Mouse (Mus musculus) kidney, embryonic 16.5 days (tissue): ENCODE measurements around the gene Hnrnpa1. TPM values are rescaled to one million over a fixed set of nuclear protein-coding genes. Genes with fewer than 3 reads are reported as not detected.
"Not testable (repeated sequence)": the region's sequence is repeated elsewhere in the genome, so short reads cannot be mapped to it uniquely, and the experiment has no call there.

Source experiments
- ATAC-seq: fragments of 200-750 bp; cut with Nextera tagmentation; 2 replicates; pipeline ENCODE4 v1.8.0; 2017; ENCODE audit warnings: moderate TSS enrichment; ENCODE audit not compliant: low FRiP score, low TSS enrichment
- H3K27ac ChIP-seq: fragments of 300-500 bp; sonication (generic); 2 replicates; pipeline ENCODE4 v1.5.1; 2014; ENCODE audit warnings: low read length
- H3K27me3 ChIP-seq: fragments of 300-500 bp; sonication (generic); 2 replicates; pipeline ENCODE4 v1.6.1; 2014; ENCODE audit warnings: low read length, control low read depth, mixed read lengths; ENCODE audit not compliant: insufficient read depth
- H3K36me3 ChIP-seq: fragments of 300-500 bp; sonication (generic); 2 replicates; pipeline ENCODE4 v1.6.1; 2014; ENCODE audit warnings: low read length, control low read depth, mixed read lengths; ENCODE audit not compliant: insufficient read depth
- H3K4me1 ChIP-seq: fragments of 300-500 bp; sonication (generic); 2 replicates; pipeline ENCODE4 v1.6.1; 2014; ENCODE audit warnings: low read length, control low read depth, mixed read lengths; ENCODE audit not compliant: insufficient read depth
- H3K4me2 ChIP-seq: fragments of 300-500 bp; sonication (generic); replicated peaks from 2 replicates; pipeline ENCODE4 v1.6.1; 2014; ENCODE audit warnings: low read depth, low read length
- H3K4me3 ChIP-seq: fragments of 300-500 bp; sonication (generic); 2 replicates; pipeline ENCODE4 v1.5.1; 2014; ENCODE audit warnings: mild to moderate bottlenecking, low read length
- H3K9ac ChIP-seq: fragments of 300-500 bp; sonication (generic); replicated peaks from 2 replicates; pipeline ENCODE4 v1.6.1; 2014; ENCODE audit warnings: low read length
- H3K9me3 ChIP-seq: fragments of 300-500 bp; sonication (generic); 2 replicates; pipeline ENCODE4 v1.6.1; 2016; ENCODE audit warnings: low read length, control low read depth
- WGBS: fragments of 180-500 bp; shearing (Covaris S2); extraction: QIAGEN DNeasy Blood & Tissue Kit; methylation state at CpG from one replicate; pipeline ENCODE4 v1.1.7; 2014; 5-methylcytosine and 5-hydroxymethylcytosine counted together
- polyA plus RNA-seq: library from polyadenylated mRNA; unstranded; fragments of >200 nt; fragmentation: Nextera tagmentation; extraction: Ambion mirVana; gene quantifications from 2 replicates; pipeline ENCODE4 v1.2.1, GENCODE M21; 2015

Hnrnpa1 gene
- polyA plus RNA-seq, 1 experiment from 2014 or later = 831 TPM

DNA sequence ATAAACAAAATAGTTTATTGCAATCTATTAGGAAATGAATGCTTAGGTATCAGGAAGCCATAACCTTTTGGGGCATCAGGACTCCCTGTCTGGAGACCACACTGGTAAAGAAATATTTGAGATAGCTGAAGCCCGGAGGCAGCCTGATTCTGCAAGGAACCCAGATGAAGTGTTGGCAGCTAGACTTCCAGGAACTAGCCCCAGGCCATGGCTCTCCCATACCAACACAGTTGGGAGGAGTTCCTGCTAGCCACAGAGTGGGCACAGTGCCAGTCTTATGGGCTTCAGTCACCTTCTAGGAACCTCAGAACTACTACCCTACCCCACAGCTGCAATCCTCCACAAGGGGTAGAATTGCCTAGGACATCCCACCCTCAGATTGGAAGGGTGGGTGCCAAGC, 19.8 kb downstream of the Hnrnpa1 start:
- H3K36me3 ChIP-seq = no peaks in the 10 kb centered on the region
- ATAC-seq = no peak
- peaks cover 17% of the 10 kb centered on the region for H3K4me1 ChIP-seq
- 67% methylated on average over 1 of the region's 1 CpGs for WGBS
- no peaks in the 10 kb centered on the region for H3K27me3 ChIP-seq
- H3K9ac ChIP-seq = no peak overlapping the region
- H3K27ac ChIP-seq = no peak overlapping the region
- no peak overlapping the region for H3K4me2 ChIP-seq
- H3K4me3 ChIP-seq = no peak overlapping the region
- no peaks in the 10 kb centered on the region for H3K9me3 ChIP-seq

DNA sequence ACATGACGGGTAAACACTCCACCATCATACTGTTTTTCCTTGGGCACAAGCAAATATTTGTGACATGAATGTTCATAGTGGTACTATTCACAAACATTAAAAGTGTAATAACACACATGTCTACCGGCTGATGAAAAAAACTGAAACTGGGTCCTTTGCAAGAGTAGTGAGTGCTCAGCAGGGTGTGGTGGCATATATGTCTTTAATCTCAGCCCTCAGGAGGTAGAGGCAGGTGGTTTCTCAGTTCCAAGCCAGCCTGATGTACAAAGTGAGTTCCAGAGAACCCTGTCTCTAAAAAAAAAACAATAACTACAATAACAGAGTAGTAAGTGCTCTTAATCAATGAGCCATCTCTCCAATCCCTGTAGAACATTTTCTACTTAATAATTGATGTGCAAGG, 24.6 kb downstream of the Hnrnpa1 start:
- no peak for ATAC-seq
- no peaks in the 10 kb centered on the region for H3K4me1 ChIP-seq

DNA sequence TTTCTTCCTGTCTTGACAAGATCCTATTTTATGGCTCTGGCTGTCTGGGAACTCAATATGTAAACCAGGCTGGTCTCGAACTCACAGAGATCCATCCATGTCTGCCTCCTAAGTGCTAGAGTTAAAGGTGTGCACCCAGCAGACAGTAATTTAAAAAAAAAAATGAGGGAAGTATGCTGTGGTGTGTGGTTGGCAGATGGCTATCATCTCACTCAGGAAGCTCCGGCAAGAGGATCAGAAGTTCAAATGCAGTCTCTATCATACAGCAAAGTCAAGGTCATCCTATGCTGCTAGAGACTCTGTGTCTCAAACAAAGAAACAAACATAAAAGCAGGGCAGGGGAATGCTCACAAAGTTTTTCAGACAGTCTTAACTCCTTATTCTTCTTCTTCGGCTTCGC, 28.7 kb downstream of the Hnrnpa1 start:
- 76% methylated on average over 4 of the region's 4 CpGs for WGBS
- Histone ChIP-seq H3K9me3 (no peaks in the 10 kb centered on the region), H3K4me2 (no peak overlapping the region), H3K4me1 (peaks cover 6% of the 10 kb centered on the region), H3K27ac (no peak overlapping the region), H3K27me3 (no peaks in the 10 kb centered on the region), H3K9ac (no peak overlapping the region), H3K4me3 (no peak overlapping the region), H3K36me3 (no peaks in the 10 kb centered on the region)
- ATAC-seq = no peak

More for the DNA sequence above, 24.6 kb downstream of the Hnrnpa1 start:
- no peak overlapping the region for H3K4me3 ChIP-seq
- H3K27ac ChIP-seq = no peak overlapping the region
- H3K4me2 ChIP-seq = no peak overlapping the region
- no peaks in the 10 kb centered on the region for H3K36me3 ChIP-seq
- WGBS = 90% methylated on average over 2 of the region's 2 CpGs
- no peak overlapping the region for H3K9ac ChIP-seq
- H3K27me3 ChIP-seq = no peaks in the 10 kb centered on the region
- no peaks in the 10 kb centered on the region for H3K9me3 ChIP-seq

DNA sequence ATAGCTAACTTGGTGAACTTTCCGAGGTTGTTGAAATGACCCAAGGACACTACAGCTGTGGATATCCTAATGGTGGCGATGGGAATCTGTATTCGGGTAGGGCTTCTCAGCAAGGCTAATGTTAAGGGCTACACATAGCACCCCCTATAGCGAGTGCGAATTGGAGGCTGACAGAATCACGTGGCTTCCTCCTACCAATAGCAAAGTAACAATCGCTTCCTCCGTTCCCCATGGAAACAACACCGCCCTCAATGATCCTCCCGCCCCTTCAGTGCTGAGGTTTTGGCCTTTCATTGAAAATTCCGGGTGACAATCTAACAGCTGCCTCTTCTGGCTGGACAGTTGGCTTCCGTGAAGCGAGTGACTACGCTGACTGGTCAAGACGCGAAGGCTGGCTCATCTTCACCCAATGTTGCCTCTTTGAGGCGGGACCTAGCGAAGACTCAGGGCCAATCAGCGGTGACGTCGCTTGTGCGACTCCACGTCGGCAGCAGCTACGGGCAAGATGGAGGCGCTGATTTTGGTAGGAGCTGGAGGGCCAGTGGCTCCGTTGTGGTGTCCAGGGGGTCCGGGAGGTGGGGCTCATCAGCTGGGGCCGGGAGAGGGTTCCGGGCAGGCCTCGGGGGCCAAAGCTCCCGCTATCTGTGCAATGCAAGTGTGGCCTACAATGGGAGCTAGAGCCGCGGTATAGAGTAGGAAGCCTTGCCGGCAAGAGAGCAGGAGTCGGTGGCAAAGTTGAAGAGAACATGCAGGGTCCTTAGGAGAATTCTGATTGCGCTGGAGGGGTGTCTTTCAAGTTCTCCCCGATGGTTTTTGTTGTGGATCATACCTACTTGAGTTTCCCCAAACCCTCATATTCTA, 32.4 kb downstream of the Hnrnpa1 start, which contains the start of gene Copz1:
Copz1 (plus strand) TSS at position 296 of the 861 bp plus-strand sequence.
- H3K9ac ChIP-seq = peak within 1 kb of the TSS; percentile 89
- no peaks in the 10 kb centered on the region for H3K9me3 ChIP-seq
- peaks cover 10% of the 10 kb centered on the region for H3K4me1 ChIP-seq
- peak within 1 kb of the TSS; percentile 66; the same call in 1 of the 2 replicates for H3K27ac ChIP-seq
- peak within 1 kb of the TSS; percentile 70 for H3K4me2 ChIP-seq
- H3K36me3 ChIP-seq = no peaks in the 10 kb centered on the region
- peak within 1 kb of the TSS; percentile 89 for H3K4me3 ChIP-seq
- WGBS = under 1% methylated on average over 38 of the region's 38 CpGs
- peak; percentile 99 for ATAC-seq
- no peaks in the 10 kb centered on the region for H3K27me3 ChIP-seq

DNA sequence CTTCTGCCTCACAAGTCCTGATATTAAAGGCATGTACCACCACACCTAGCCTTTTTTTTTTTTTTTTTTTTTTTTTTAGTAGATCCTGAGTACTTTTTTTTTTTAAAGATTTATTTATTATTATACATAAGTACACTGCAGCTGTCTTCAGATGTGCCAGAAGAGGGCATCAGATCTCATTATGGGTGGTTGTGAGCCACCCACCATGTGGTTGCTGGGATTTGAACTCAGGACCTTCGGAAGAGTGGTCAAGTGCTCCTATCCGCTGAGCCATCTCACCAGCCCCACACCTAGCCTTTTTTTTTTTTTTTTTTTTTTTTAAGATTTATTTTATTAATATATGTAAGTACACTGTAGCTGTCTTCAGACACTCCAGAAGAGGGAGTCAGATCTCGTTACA, 35.7 kb downstream of the Hnrnpa1 start:
- not testable (repeated sequence) for H3K9me3 ChIP-seq, H3K36me3 ChIP-seq, H3K4me2 ChIP-seq, ATAC-seq, H3K4me3 ChIP-seq, H3K27ac ChIP-seq, H3K27me3 ChIP-seq, H3K9ac ChIP-seq
- whole genome bisulfite sequencing = 86% methylated on average over 3 of the region's 3 CpGs
- H3K4me1 ChIP-seq = peaks cover 22% of the 10 kb centered on the region

DNA sequence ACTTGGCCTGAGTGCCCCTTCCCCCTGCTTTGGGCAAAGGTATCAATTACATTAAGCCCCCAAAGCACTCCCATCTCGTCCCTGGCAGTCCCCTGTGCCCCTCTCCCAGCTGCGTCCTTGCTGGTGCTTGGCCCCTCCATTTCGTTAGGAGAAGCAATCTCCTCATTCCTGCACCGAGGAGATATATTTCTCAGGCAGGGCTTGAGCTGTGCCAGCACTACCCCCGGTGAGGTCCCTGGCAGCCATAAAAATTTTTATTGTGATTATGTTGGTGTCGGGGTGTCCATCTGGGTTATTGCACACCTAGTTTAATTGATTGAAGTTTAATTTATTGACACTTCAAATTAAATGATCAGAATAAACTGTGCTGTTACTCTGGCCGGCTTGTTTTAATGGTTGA, 37.7 kb downstream of the Hnrnpa1 start:
- Histone ChIP-seq H3K9me3 (no peaks in the 10 kb centered on the region), H3K27me3 (no peaks in the 10 kb centered on the region), H3K4me1 (peaks cover 25% of the 10 kb centered on the region), H3K27ac (no peak overlapping the region), H3K9ac (peak overlapping the region; percentile 33; the same call in 1 of the 2 replicates), H3K4me3 (no peak overlapping the region), H3K36me3 (no peaks in the 10 kb centered on the region), H3K4me2 (no peak overlapping the region)
- 23% methylated on average over 7 of the region's 7 CpGs for WGBS
- no peak for ATAC-seq

DNA sequence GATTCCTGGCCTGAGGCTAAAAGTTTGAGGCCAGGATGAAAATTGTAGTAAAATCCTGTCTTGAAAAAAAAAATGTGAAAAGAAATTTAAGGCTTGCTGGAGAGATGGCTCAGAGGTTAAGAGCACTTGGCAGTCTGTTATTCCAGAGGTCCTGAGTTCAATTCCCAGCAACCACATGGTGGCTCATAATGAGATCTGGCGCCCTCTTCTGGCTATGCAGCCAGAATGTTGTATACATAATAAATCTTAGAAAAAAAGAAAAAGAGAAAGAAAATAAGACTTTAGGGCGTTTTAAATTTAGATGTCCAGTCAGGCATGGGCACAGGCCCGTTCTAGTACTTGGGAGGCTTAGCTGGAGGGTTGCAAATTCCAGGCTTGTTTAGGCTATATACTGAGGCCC, 39.5 kb downstream of the Hnrnpa1 start:
- H3K4me2 ChIP-seq = no peak overlapping the region
- 38% methylated on average over 3 of the region's 3 CpGs for WGBS
- no peak for ATAC-seq

DNA sequence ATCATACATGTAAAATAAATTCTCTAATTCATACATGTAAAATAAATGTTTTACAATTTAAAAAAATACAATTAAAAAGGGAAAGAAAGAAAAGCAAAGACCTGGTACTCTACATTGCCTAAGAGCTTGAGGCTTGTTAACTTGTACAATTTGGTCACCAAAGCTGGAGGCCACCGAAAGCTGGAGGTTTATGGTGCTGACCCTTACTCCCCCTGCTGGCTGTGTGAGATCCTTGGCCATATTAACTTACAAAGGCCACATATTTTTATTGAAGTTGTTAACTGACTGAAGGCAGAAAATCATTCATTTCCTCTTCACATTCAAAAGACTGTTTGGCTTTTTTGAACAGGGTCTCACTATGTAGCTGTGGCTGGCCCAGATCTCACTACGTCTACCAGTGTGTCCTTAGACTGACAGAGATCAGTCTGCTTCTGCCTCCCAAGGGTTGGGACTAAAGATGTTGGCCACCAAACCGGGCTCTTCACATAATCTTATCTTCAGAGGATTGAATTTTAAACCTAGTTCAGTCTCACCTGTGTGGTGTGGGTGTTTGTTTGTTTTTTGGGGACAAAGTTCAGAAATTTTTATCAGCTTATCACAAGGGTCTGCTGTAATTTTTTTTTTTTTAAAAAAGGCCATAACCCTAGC, 40.7 kb downstream of the Hnrnpa1 start:
- H3K27ac ChIP-seq = 0 out of 2 replicates have a peak overlapping the region, but pooled peaks have one; percentile 25
- H3K9ac ChIP-seq = no peak overlapping the region
- no peaks in the 10 kb centered on the region for H3K36me3 ChIP-seq
- ATAC-seq = no peak
- no peaks in the 10 kb centered on the region for H3K27me3 ChIP-seq
- 53% methylated on average over 3 of the region's 3 CpGs for WGBS
- H3K9me3 ChIP-seq = no peaks in the 10 kb centered on the region
- no peak overlapping the region for H3K4me3 ChIP-seq
- H3K4me1 ChIP-seq = peaks cover 29% of the 10 kb centered on the region
- no peak overlapping the region for H3K4me2 ChIP-seq

More for the DNA sequence above, 39.5 kb downstream of the Hnrnpa1 start:
- Histone ChIP-seq H3K27me3 (no peaks in the 10 kb centered on the region), H3K9me3 (no peaks in the 10 kb centered on the region), H3K36me3 (no peaks in the 10 kb centered on the region), H3K27ac (no peak overlapping the region), H3K4me1 (peaks cover 17% of the 10 kb centered on the region), H3K9ac (no peak overlapping the region), H3K4me3 (no peak overlapping the region)

DNA sequence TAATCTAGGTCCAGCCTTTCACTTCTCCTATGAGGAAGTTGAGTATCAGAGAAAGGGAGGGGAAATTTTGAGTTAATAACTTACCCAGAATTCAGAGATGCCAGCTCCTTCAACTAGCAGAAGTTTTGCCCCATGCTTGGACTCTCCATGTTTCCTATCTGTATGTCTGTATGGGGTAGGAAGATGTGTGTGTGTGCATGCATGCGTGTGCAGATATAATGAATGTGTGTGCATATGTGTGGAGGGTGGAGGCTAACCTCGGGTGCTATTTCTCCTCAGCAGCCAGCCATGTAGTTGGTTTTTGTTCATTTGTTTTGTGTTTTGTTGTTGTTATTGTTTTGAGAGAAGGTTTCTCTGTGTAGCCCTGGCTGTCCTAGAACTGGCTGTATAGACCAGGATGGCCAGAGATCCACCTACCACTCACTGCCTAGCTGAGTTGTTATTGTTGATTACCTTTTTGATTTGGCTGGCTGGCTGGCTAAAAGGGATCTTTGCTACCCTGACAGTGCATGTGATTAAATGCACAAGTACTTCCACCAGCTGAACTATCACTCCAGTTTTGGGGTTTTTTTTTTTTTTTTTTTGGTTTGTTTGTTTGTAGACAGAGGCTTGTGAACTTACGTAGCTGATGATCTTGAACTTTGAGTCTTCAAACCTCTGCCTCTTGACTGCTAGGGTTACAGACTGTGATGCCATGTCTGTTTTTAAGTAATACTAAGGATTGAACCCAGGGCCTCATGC, 41.4 kb downstream of the Hnrnpa1 start:
- Histone ChIP-seq H3K4me1 (peaks cover 33% of the 10 kb centered on the region), H3K36me3 (no peaks in the 10 kb centered on the region), H3K27ac (no peak overlapping the region), H3K9me3 (no peaks in the 10 kb centered on the region), H3K4me3 (no peak overlapping the region), H3K9ac (no peak overlapping the region), H3K27me3 (no peaks in the 10 kb centered on the region), H3K4me2 (no peak overlapping the region)
- WGBS = 91% methylated on average over 3 of the region's 3 CpGs
- ATAC-seq = no peak
